Mouse (Mus musculus) cerebellum, adult 2 months (tissue): ENCODE measurements at regions not wholly inside any gene's neighbourhood (a gene's known extent, or its start where the extent isn't known, plus 50 kb on each side); places are given as distances from the start of the nearest gene placed in this dataset.

Source experiments
- DNase-seq, 2 experiments: peaks; one replicate each; pipeline ENCODE4 v3.0.0; 2021
- H3K27ac ChIP-seq: fragments of 200-500 bp; 2 replicates; pipeline ENCODE4 v1.5.1; 2012; ENCODE audit warnings: low read length, control low read depth, inconsistent platforms; ENCODE audit not compliant: insufficient read depth
- H3K27me3 ChIP-seq: fragments of 200-500 bp; 2 replicates; pipeline ENCODE4 v1.6.1; 2012; ENCODE audit warnings: inconsistent platforms, mild to moderate bottlenecking, low read length, moderate library complexity; ENCODE audit not compliant: control insufficient read depth, insufficient read depth
- H3K4me1 ChIP-seq: fragments of 200-500 bp; 2 replicates; pipeline ENCODE4 v1.6.1; 2011; ENCODE audit warnings: low read length; ENCODE audit not compliant: control insufficient read depth, insufficient read depth
- H3K4me3 ChIP-seq: fragments of 200-500 bp; replicated peaks from 2 replicates; pipeline ENCODE3; 2011; ENCODE audit warnings: mild to moderate bottlenecking, low read depth, low read length, control low read depth; ENCODE audit not compliant: insufficient read depth
- CTCF ChIP-seq: fragments of 200-500 bp; IDR thresholded peaks from 2 replicates; pipeline ENCODE4 v1.5.1; 2011; ENCODE audit warnings: low read depth, mild to moderate bottlenecking, control low read depth, low read length, moderate library complexity, borderline replicate concordance; ENCODE audit not compliant: insufficient read depth
- POLR2A ChIP-seq: fragments of 200-500 bp; IDR thresholded peaks from 2 replicates; pipeline ENCODE4 v1.6.1; 2011; ENCODE audit warnings: low read length, control low read depth, borderline replicate concordance; ENCODE audit not compliant: insufficient read depth
- WGBS: fragments of 180-500 bp; shearing (Covaris S2); methylation state at CpG from one replicate; pipeline ENCODE4 v1.1.7; 2018; 5-methylcytosine and 5-hydroxymethylcytosine counted together

- 16% methylated on average over 15 of the region's 15 CpGs for WGBS
Observed at GRCm38 (mm10) chr9:63896073-63896807, 125.6 kb downstream of the Smad6 start.

DNA sequence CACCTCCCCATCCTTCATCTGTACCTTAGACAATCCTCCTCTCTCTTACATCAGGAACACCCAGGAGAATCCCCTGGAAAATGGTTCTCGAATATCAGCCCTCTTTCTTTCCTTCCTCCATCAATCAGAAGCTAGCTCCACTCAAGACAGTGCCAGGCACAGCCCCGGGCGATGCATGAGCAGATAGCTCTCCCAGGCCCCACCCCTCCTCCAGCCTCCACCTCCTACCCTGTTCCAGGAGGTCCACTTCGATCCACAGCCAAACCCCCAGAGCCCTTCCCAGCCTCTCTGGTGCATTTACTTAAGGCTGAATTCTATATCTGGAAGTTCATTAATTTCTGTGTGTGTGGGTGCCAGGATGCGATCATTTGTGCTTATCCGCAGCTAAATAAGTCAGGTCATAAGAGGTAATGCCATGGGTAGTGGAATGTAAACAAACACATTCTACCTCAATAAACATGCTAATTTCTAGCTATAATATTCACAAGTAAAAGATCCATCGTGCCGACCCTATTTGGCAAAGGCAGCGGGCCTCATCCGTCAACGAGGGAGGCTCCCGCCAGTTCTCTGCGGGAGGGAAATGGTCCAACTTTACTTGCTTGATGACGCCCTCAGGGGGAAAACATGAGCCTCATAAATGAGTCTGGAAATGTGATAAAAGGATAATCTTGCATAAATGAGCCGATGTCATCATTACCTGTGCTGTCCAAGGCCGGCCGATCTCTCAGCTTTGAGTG lies 129.5 kb downstream of the Smad6 start:
- no peaks in the 10 kb centered on the region; the same call in 1 of the 2 replicates for H3K27me3 ChIP-seq
- no peak for DNase-seq
- no peaks in the 10 kb centered on the region; the same call in 1 of the 2 replicates for H3K4me1 ChIP-seq
- WGBS = 48% methylated on average over 17 of the region's 17 CpGs
- TF ChIP-seq POLR2A = no peak
- no peak for TF ChIP-seq CTCF
- no peak overlapping the region for H3K4me3 ChIP-seq
- H3K27ac ChIP-seq = no peak overlapping the region

More at GRCm38 (mm10) chr9:63896073-63896807, 125.6 kb downstream of the Smad6 start:
- Histone ChIP-seq H3K27ac (no peak overlapping the region), H3K4me1 (no peaks in the 10 kb centered on the region; the same call in 1 of the 2 replicates), H3K4me3 (no peak overlapping the region), H3K27me3 (no peaks in the 10 kb centered on the region; the same call in 1 of the 2 replicates)
- DNase-seq = no peak
- TF ChIP-seq CTCF (no peak), POLR2A (no peak)

DNA sequence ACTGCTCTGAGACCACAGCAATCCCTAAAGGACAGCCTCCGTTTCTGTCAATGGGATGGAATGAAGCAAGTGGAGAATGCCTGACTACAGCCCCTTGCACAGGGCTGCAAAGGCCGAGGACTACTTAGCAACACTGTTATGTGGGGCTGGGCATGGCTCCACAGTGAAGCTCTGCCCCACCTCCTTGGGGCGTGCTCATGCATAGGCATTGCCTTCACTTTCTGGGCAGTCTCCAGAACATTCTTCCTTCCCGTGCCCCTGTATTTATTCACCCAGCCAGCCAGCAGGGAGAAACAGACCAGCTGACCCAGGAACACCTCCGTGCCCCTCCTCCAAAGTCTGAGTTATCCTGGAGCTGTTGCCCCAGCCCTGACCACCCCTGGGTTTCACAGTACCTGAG lies 131.1 kb downstream of the Smad6 start:
- 52% methylated on average over 5 of the region's 5 CpGs for WGBS
- DNase-seq = no peak
- Histone ChIP-seq H3K4me3 (no peak overlapping the region), H3K27me3 (no peaks in the 10 kb centered on the region; the same call in 1 of the 2 replicates), H3K4me1 (no peaks in the 10 kb centered on the region), H3K27ac (no peak overlapping the region)
- TF ChIP-seq CTCF = no peak
- TF ChIP-seq POLR2A = no peak

DNA sequence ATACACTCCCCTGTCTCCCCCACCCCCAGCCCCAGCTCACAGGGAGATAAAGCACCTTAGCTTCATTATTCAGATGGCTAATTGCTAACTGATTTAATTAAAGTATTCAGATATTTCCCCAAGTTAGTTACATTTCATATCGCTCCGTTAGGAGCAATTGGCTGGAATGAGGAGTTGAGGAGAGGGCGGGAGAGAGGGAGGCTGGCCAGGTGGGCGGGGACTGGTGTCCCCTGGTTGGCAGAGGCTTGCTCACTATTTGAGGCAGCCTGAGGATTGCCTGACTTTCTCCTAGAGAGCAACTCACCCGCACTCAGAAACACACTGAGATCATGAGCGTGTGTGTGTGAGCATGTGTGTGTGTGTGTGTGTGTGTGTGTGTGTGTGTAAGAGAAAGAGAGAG lies 131.8 kb upstream of the Smad3 start:
- H3K27ac ChIP-seq = no peak overlapping the region
- H3K4me3 ChIP-seq = no peak overlapping the region
- no peaks in the 10 kb centered on the region; the same call in 1 of the 2 replicates for H3K27me3 ChIP-seq
- no peaks in the 10 kb centered on the region for H3K4me1 ChIP-seq
- no peak for DNase-seq
- 48% methylated on average over 6 of the region's 6 CpGs for WGBS
- no peak for TF ChIP-seq POLR2A
- no peak for TF ChIP-seq CTCF

DNA sequence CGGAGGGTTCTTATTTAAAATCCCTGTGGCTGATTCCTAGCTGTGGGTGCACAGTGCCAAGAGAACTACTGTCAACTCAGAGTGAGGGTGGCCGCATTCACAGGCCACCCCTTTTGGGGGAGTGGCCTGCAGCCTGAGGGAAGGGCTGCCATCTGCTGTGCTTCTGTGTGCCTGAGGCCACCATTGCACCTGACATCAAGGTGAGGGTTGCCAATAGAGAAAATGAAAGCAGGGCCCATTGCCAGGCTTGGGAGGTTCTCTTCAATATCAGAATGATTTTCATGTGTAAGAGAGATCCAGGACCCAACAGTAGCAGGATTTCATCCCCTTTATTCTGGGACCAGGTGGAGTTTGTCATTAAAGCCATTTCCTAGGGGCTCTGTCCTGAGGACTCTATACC lies 127.2 kb upstream of the Smad3 start:
- WGBS = 33% methylated on average over 2 of the region's 2 CpGs
- Histone ChIP-seq H3K27ac (no peak overlapping the region), H3K4me1 (no peaks in the 10 kb centered on the region), H3K27me3 (no peaks in the 10 kb centered on the region; the same call in 1 of the 2 replicates), H3K4me3 (no peak overlapping the region)
- no peak for TF ChIP-seq CTCF
- DNase-seq = peak in 1 of 2 experiments; percentile 13

- H3K27me3 ChIP-seq = no peaks in the 10 kb centered on the region; the same call in 1 of the 2 replicates
- no peak for DNase-seq
- H3K4me1 ChIP-seq = no peaks in the 10 kb centered on the region
- TF ChIP-seq POLR2A = no peak
- TF ChIP-seq CTCF = peak; percentile 23; the same call in 1 of the 2 replicates
- no peak overlapping the region for H3K27ac ChIP-seq
- H3K4me3 ChIP-seq = no peak overlapping the region
- 56% methylated on average over 6 of the region's 6 CpGs for WGBS
Observed at GRCm38 (mm10) chr9:63883738-63884520, 126.1 kb upstream of the Smad3 start.

GRCm38 (mm10) chr9:63881692-63882091 lies 123.9 kb upstream of the Smad3 start:
- no peak overlapping the region for H3K27ac ChIP-seq

DNA sequence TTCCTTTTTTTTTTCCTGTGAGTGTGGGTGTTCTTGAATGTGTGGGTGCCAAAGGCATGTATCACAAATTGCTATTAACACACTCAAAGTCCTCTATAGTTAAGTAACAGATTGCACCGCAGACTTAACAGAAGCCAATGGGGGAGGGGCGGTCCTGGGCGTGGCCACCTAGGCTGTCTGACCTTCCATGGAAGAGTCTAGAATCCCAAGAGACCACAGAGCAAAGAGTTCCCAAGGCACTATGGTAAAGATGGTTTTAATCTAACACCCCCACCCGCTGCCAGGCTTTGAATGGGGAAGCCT lies 123.4 kb upstream of the Smad3 start:
- Histone ChIP-seq H3K4me1 (no peaks in the 10 kb centered on the region), H3K4me3 (no peak overlapping the region), H3K27ac (no peak overlapping the region), H3K27me3 (no peaks in the 10 kb centered on the region; the same call in 1 of the 2 replicates)
- DNase-seq = no peak
- 38% methylated on average over 4 of the region's 4 CpGs for WGBS
- no peak for TF ChIP-seq CTCF

More at GRCm38 (mm10) chr9:63881692-63882091, 123.9 kb upstream of the Smad3 start:
- no peak overlapping the region for H3K4me3 ChIP-seq
- H3K27me3 ChIP-seq = no peaks in the 10 kb centered on the region; the same call in 1 of the 2 replicates
- no peaks in the 10 kb centered on the region for H3K4me1 ChIP-seq
- no peak for DNase-seq
- 86% methylated on average over 10 of the region's 10 CpGs for WGBS
- TF ChIP-seq CTCF (no peak), POLR2A (no peak)
